Mouse (Mus musculus) subcutaneous adipose tissue, adult 2 months (tissue): ENCODE measurements around the gene Mnat1. TPM values are rescaled to one million over a fixed set of nuclear protein-coding genes. Genes with fewer than 3 reads are reported as not detected.

Source experiments
- polyA plus RNA-seq: library from polyadenylated mRNA; depleted of rRNA; stranded (reverse); fragments of >200 nt; gene quantifications from 2 replicates; pipeline ENCODE4 v1.2.3, GENCODE M21; 2012; ENCODE audit warnings: low replicate concordance; rRNA removed

The Mnat1 gene
- 7.5 and 9.8 TPM in 2 replicates for polyA plus RNA-seq

GRCm38 (mm10) chr12:73123093-73124041, at the start of gene Mnat1:
Gene Mnat1 (plus strand): TSS chr12:73123717.

GRCm38 (mm10) chr12:73113196-73113595, 10.3 kb upstream of the Mnat1 start, which contains the start of gene Six4:
Gene Six4 (minus strand): TSS chr12:73113456.

GRCm38 (mm10) chr12:73286287-73287092, 163.0 kb downstream of the Mnat1 start, which contains the start of the genes Trmt5 and Slc38a6:
Gene Trmt5 (minus strand): TSS chr12:73286710.
Gene Slc38a6 (plus strand): TSS chr12:73286779.

Other genes starting within 250 kb of the Mnat1 start
- not detected in 2 replicates for gene Six6, start 183.8 kb upstream of the Mnat1 start, polyA plus RNA-seq
- gene 4930447C04Rik, start 182.9 kb upstream of the Mnat1 start, polyA plus RNA-seq: 0.21 TPM in 2 replicates
- 3.0 and 9.4 TPM in 2 replicates for gene Six1, start 69.8 kb upstream of the Mnat1 start, polyA plus RNA-seq
- 0.47 and 2.1 TPM in 2 replicates for gene Six4, start 10.3 kb upstream of the Mnat1 start, polyA plus RNA-seq
- 7.9 and 9.2 TPM in 2 replicates for gene Trmt5, start 163.0 kb downstream of the Mnat1 start, polyA plus RNA-seq
- 29.1 and 48.0 TPM in 2 replicates for gene Slc38a6, start 163.1 kb downstream of the Mnat1 start, polyA plus RNA-seq